Comparison of ENCODE assay signal across 8 mouse cellular contexts in genomic region chr17:35667334-35668065, GRCm38 (mm10). TPM values are rescaled to one million over a fixed set of nuclear protein-coding genes. Genes with fewer than 3 reads are reported as not detected.
DNase-seq lines count a peak whose midpoint lies in the region; ATAC-seq and TF ChIP-seq lines count a peak whose summit lies in the region.

Gene Vars2, minus strand, starts transcription at chr17:35667592.

- peak; percentile 84 for TF ChIP-seq POLR2A in liver, adult 2 months (IDR thresholded peaks at IDR 0.05; ENCODE audit: extremely low read depth, insufficient read depth, low read length)
- peak; percentile 74 for TF ChIP-seq POLR2A in myocyte (IDR thresholded peaks at IDR 0.05; ENCODE audit: insufficient read length, low read depth)

- peak within 1 kb of the TSS; percentile 82 for H3K4me3 ChIP-seq in heart, embryonic 11.5 days (ENCODE audit: low read depth, low read length)
- peak within 1 kb of the TSS; percentile 80 for H3K4me3 ChIP-seq in kidney, embryonic 16.5 days (ENCODE audit: low read length)
- H3K4me3 ChIP-seq in liver, adult 2 months (ENCODE audit: insufficient read depth, low read depth, low read length), result peak within 1 kb of the TSS; percentile 66
- H3K4me3 ChIP-seq in myocyte, result peak within 1 kb of the TSS; percentile 76

- no peaks in the 10 kb centered on the region for H3K79me2 ChIP-seq in liver, adult 2 months (ENCODE audit: control insufficient read depth, insufficient read depth, low read length)
- no peaks in the 10 kb centered on the region for H3K79me2 ChIP-seq in myocyte (ENCODE audit: control insufficient read depth, insufficient read depth)

- 0 out of 2 replicates have a peak, but pooled peaks cover 3% of the 10 kb centered on the region for H3K36me3 ChIP-seq in heart, embryonic 11.5 days (ENCODE audit: control insufficient read depth, insufficient read depth, low read length)
- peaks cover 26% of the 10 kb centered on the region for H3K36me3 ChIP-seq in kidney, embryonic 16.5 days (ENCODE audit: insufficient read depth, low read length)
- H3K36me3 ChIP-seq in liver, adult 2 months (ENCODE audit: control insufficient read depth, insufficient read depth, low read length), result no peaks in the 10 kb centered on the region; the same call in 1 of the 2 replicates
- H3K36me3 ChIP-seq in myocyte (ENCODE audit: control insufficient read depth, insufficient read depth), result no peaks in the 10 kb centered on the region
- H3K36me3 ChIP-seq in splenic B cell, adult 2 months (ENCODE audit: control insufficient read depth, insufficient read depth, low read length, poor library complexity, severe bottlenecking), result no peaks in the 10 kb centered on the region; the same call in 1 of the 2 replicates

- H3ac ChIP-seq in myocyte (ENCODE audit: control insufficient read depth, insufficient read length), result peak within 1 kb of the TSS; percentile 36

- H3K4me1 ChIP-seq in heart, embryonic 11.5 days (ENCODE audit: control insufficient read depth, insufficient read depth, low read length), result peaks cover 11% of the 10 kb centered on the region
- H3K4me1 ChIP-seq in kidney, embryonic 16.5 days (ENCODE audit: insufficient read depth, low read length), result peaks cover 14% of the 10 kb centered on the region
- 0 out of 2 replicates have a peak, but pooled peaks cover 2% of the 10 kb centered on the region for H3K4me1 ChIP-seq in liver, adult 2 months (ENCODE audit: control insufficient read depth, insufficient read depth, low read length)

- peak; percentile 92 for ATAC-seq in erythroblast, adult 5-6 weeks (replicated peaks; ENCODE audit: low FRiP score, poor library complexity, severe bottlenecking)
- ATAC-seq in heart, embryonic 11.5 days (replicated peaks; ENCODE audit: insufficient number of reproducible peaks, low FRiP score, low TSS enrichment), result peak; percentile 83
- ATAC-seq in kidney, embryonic 16.5 days (ENCODE audit: low FRiP score, low TSS enrichment), result peak; percentile 87

- H3K4me2 ChIP-seq in heart, embryonic 11.5 days, result peak within 1 kb of the TSS; percentile 96
- H3K4me2 ChIP-seq in kidney, embryonic 16.5 days (replicated peaks; ENCODE audit: low read depth, low read length), result peak within 1 kb of the TSS; percentile 92
- H3K4me2 ChIP-seq in myocyte (ENCODE audit: low read depth), result peak within 1 kb of the TSS; percentile 97

- peak within 1 kb of the TSS; percentile 80 for H3K9ac ChIP-seq in heart, embryonic 11.5 days (ENCODE audit: low read depth, low read length)
- peak within 1 kb of the TSS; percentile 89 for H3K9ac ChIP-seq in kidney, embryonic 16.5 days (replicated peaks; ENCODE audit: low read length)
- H3K9ac ChIP-seq in liver, adult 2 months (ENCODE audit: low read depth, low read length), result peak within 1 kb of the TSS; percentile 79

- DNase-seq in B cell, adult 2 months, result peak; percentile 99
- DNase-seq in brain, adult 2 months (ENCODE audit: low read depth, low spot score), result peak; percentile 97
- DNase-seq in liver, adult 2 months (ENCODE audit: extremely low read depth, low read depth, low spot score), result peak; percentile 80
- DNase-seq in splenic B cell, adult 2 months (ENCODE audit: low read depth, low spot score), result peak; percentile 98

- WGBS in heart, embryonic 11.5 days (ENCODE audit: insufficient replicate concordance), result under 1% methylated on average over 61 of the region's 61 CpGs
- WGBS in kidney, embryonic 16.5 days, result under 1% methylated on average over 61 of the region's 61 CpGs
- under 1% methylated on average over 61 of the region's 61 CpGs for WGBS in liver, adult 2 months

- TF ChIP-seq CTCF in liver, adult 2 months (IDR thresholded peaks at IDR 0.05; ENCODE audit: low read depth, low read length), result no peak; the same call in 1 of the 2 replicates

- peak within 1 kb of the TSS; percentile 78 for H3K27ac ChIP-seq in heart, embryonic 11.5 days (ENCODE audit: low read depth, low read length)
- peak within 1 kb of the TSS; percentile 85 for H3K27ac ChIP-seq in kidney, embryonic 16.5 days (ENCODE audit: low read length)
- H3K27ac ChIP-seq in liver, adult 2 months (replicated peaks; ENCODE audit: insufficient read depth, low read depth, low read length), result peak within 1 kb of the TSS; percentile 42

- no peaks in the 10 kb centered on the region for H3K9me3 ChIP-seq in heart, embryonic 11.5 days (replicated peaks; ENCODE audit: control insufficient read depth, low read length)
- no peaks in the 10 kb centered on the region for H3K9me3 ChIP-seq in kidney, embryonic 16.5 days (ENCODE audit: low read length)

- H3K27me3 ChIP-seq in heart, embryonic 11.5 days (ENCODE audit: control insufficient read depth, insufficient read depth, low read length), result no peaks in the 10 kb centered on the region
- no peaks in the 10 kb centered on the region for H3K27me3 ChIP-seq in kidney, embryonic 16.5 days (ENCODE audit: insufficient read depth, low read length)
- H3K27me3 ChIP-seq in liver, adult 2 months (ENCODE audit: control insufficient read depth, insufficient read depth, low read length), result no peaks in the 10 kb centered on the region
- H3K27me3 ChIP-seq in myocyte (ENCODE audit: control insufficient read depth, insufficient read depth, insufficient read length), result no peaks in the 10 kb centered on the region
- no peaks in the 10 kb centered on the region for H3K27me3 ChIP-seq in splenic B cell, adult 2 months (ENCODE audit: control insufficient read depth, insufficient read depth, low read length, poor library complexity, severe bottlenecking)

TF ChIP-seq in myocyte, 11 proteins besides CTCF, POLR2A, EP300 and RAD21:
- peak in 1 of 3 experiments; percentile 10 for TF ChIP-seq MYOG (IDR thresholded peaks at IDR 0.05; ENCODE audit: control insufficient read depth in 1 of 3, insufficient read depth in 1 of 3, insufficient read length in 2 of 3, low read depth in 2 of 3)
- TF ChIP-seq MAX (IDR thresholded peaks at IDR 0.05; ENCODE audit: low read depth), result no peak
- TF ChIP-seq CEBPB (IDR thresholded peaks at IDR 0.05; ENCODE audit: insufficient read depth, poor library complexity, severe bottlenecking), result no peak
- peak; percentile 88 for TF ChIP-seq POLR2AphosphoS2 (IDR thresholded peaks at IDR 0.05; ENCODE audit: insufficient read length, low read depth)
- no peak for TF ChIP-seq TCF3 (IDR thresholded peaks at IDR 0.05; ENCODE audit: insufficient read length, low read depth)
- TF ChIP-seq TCF12 (IDR thresholded peaks at IDR 0.05; ENCODE audit: insufficient read depth, poor library complexity, severe bottlenecking), result no peak
- TF ChIP-seq E2F4 (IDR thresholded peaks at IDR 0.05; ENCODE audit: insufficient read depth), result no peak
- no peak for TF ChIP-seq USF1 (IDR thresholded peaks at IDR 0.05; ENCODE audit: low read depth)
- TF ChIP-seq SRF (IDR thresholded peaks at IDR 0.05; ENCODE audit: control insufficient read depth, insufficient read length, low read depth), result no peak
TF ChIP-seq in myocyte: peak in this region for 2.

RNA-seq across cellular contexts. Expression of gene Vars2, which starts in this region (rescaled TPM):
- 1.9 and 2.9 TPM in 2 replicates for total RNA-seq in erythroblast, adult 5-6 weeks (2015; ENCODE audit: low replicate concordance)
- total RNA-seq in erythroblast, adult 5-6 weeks (2017; ENCODE audit: low replicate concordance), result 2.1 and 11.0 TPM in 2 replicates
- 9.1 and 12.7 TPM in 2 replicates for polyA plus RNA-seq in heart, embryonic 11.5 days (2014; fragmentation: Nextera tagmentation; extraction: Ambion mirVana)
- polyA plus RNA-seq in kidney, embryonic 16.5 days (2015; fragmentation: Nextera tagmentation; extraction: Ambion mirVana), result 19.8 and 21.0 TPM in 2 replicates
- total RNA-seq in liver, adult 2 months (2014; rRNA removed), result 6.6 and 11.1 TPM in 2 replicates
- 22.6 and 29.6 TPM in 2 replicates for polyA plus RNA-seq in liver, adult 2 months (2012; rRNA removed)
- polyA plus RNA-seq in myocyte (2012; fragmentation: generic; extraction: Trizol), result 13.7 TPM

Comparison
In these comparisons a context has a peak if more than half of its experiments do, and no peak if none do; other contexts are left out.
1. Peak in every context shown above with its lines: DNase-seq, ATAC-seq, H3K4me3 ChIP-seq and H3K27ac ChIP-seq.